Mouse (Mus musculus) kidney, adult 2 months (tissue): ENCODE measurements at regions not wholly inside any gene's neighbourhood (a gene's known extent, or its start where the extent isn't known, plus 50 kb on each side); places are given as distances from the start of the nearest gene placed in this dataset.

Source experiments
- CTCF ChIP-seq: fragments of 200-500 bp; conservative IDR thresholded peaks from 2 replicates; pipeline ENCODE4 v1.5.1; 2011; ENCODE audit warnings: low read depth, mild to moderate bottlenecking, control low read depth, low read length, moderate library complexity, mixed read lengths; ENCODE audit not compliant: insufficient read depth, insufficient read length
- POLR2A ChIP-seq: fragments of 200-500 bp; IDR thresholded peaks from one replicate; pipeline ENCODE4 v1.6.1; 2011; ENCODE audit warnings: low read depth, low read length, control low read depth

- TF ChIP-seq CTCF (no peak), POLR2A (no peak)
Observed at GRCm38 (mm10) chr10:119004426-119004825, 134.4 kb upstream of the Dyrk2 start.
